Mouse (Mus musculus) liver, embryonic 12.5 days (tissue): ENCODE data around the gene Mthfr. TPM values are rescaled to one million over a fixed set of nuclear protein-coding genes. Genes with fewer than 3 reads are reported as not detected.

Experiments used
- ATAC-seq: fragments of 200-750 bp; cut with Nextera tagmentation; 2 replicates; pipeline ENCODE4 v1.8.0; 2017; ENCODE audit warnings: moderate number of reproducible peaks, mild to moderate bottlenecking, moderate library complexity
- H3K27ac ChIP-seq: fragments of 300-500 bp; sonication (generic); 2 replicates; pipeline ENCODE4 v1.5.1; 2016; ENCODE audit warnings: mild to moderate bottlenecking
- H3K27me3 ChIP-seq: fragments of 300-500 bp; sonication (generic); replicated peaks from 2 replicates; pipeline ENCODE4 v1.6.1; 2016; ENCODE audit warnings: mild to moderate bottlenecking, moderate library complexity
- H3K36me3 ChIP-seq: fragments of 300-500 bp; sonication (generic); 2 replicates; pipeline ENCODE4 v1.6.1; 2016; ENCODE audit warnings: mild to moderate bottlenecking, moderate library complexity
- H3K4me1 ChIP-seq: fragments of 300-500 bp; sonication (generic); 2 replicates; pipeline ENCODE4 v1.6.1; 2016
- H3K4me2 ChIP-seq: fragments of 300-500 bp; sonication (generic); 2 replicates; pipeline ENCODE4 v1.6.1; 2016; ENCODE audit warnings: mild to moderate bottlenecking, moderate library complexity
- H3K4me3 ChIP-seq: fragments of 300-500 bp; sonication (generic); 2 replicates; pipeline ENCODE4 v1.5.1; 2016; ENCODE audit warnings: mild to moderate bottlenecking, moderate library complexity
- H3K9ac ChIP-seq: fragments of 300-500 bp; sonication (generic); 2 replicates; pipeline ENCODE4 v1.6.1; 2016; ENCODE audit warnings: mild to moderate bottlenecking, moderate library complexity
- H3K9me3 ChIP-seq: fragments of 300-500 bp; sonication (generic); replicated peaks from 2 replicates; pipeline ENCODE4 v1.6.1; 2016; ENCODE audit warnings: mild to moderate bottlenecking, moderate library complexity
- WGBS: fragments of 180-500 bp; shearing (Covaris S2); methylation state at CpG from one replicate; pipeline ENCODE4 v1.1.7; 2016; ENCODE audit not compliant: insufficient replicate concordance; 5-methylcytosine and 5-hydroxymethylcytosine counted together
- polyA plus RNA-seq: library from polyadenylated mRNA; unstranded; fragments of >200 nt; fragmentation: Nextera tagmentation; extraction: Ambion mirVana; gene quantifications from 2 replicates; pipeline ENCODE4 v1.2.1, GENCODE M21; 2016

Mthfr gene
- polyA plus RNA-seq, 1 experiment from 2014 or later = 14.0 TPM

DNA sequence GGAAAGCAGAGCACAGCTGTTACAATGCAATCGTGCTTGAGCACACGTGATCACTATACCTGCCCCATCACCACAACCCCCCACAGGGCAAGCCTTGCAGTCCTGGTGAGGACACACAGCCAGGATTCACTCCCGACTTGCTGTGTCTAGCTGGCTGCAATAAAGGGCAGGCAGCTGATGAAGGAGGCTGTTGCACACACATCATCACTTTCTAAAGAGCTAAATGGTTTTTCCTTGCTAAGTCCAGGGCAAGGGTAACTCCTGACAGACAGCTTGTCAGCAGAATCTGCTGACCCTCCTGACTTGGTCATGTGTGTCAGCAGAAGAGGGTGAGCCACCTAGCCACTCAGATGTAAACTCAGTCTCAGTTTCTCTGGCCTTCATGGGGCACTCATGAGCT lies 21.9 kb upstream of the Mthfr start:
- H3K27ac ChIP-seq = no peak overlapping the region
- H3K27me3 ChIP-seq = no peaks in the 10 kb centered on the region
- ATAC-seq = no peak
- H3K4me3 ChIP-seq = no peak overlapping the region
- 67% methylated on average over 3 of the region's 3 CpGs for WGBS
- peaks cover 95% of the 10 kb centered on the region for H3K36me3 ChIP-seq
- no peaks in the 10 kb centered on the region for H3K4me1 ChIP-seq
- H3K9ac ChIP-seq = no peak overlapping the region
- H3K9me3 ChIP-seq = no peaks in the 10 kb centered on the region
- no peak overlapping the region for H3K4me2 ChIP-seq

DNA sequence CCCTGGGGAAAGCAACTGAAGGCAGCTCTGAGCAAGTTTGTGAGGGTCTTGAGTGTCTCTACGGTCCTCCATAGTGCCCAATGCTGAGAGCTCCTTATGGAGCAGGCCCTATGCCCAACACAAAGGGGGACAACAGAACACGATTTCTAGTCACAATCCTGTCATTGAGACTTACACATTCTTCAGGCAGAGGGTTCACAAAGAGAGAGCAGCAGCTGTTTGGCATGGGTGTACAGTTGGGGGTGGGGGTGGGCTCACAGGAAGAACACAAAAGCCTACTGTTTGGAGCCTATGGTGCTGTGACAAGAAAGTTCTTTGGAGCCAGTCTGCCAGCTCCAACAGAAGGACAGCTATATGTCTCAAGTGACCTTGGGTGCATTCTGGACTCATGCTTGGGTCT lies 20.5 kb upstream of the Mthfr start:
- Histone ChIP-seq H3K4me2 (no peak overlapping the region), H3K27ac (no peak overlapping the region), H3K4me3 (no peak overlapping the region), H3K9ac (no peak overlapping the region), H3K27me3 (no peaks in the 10 kb centered on the region), H3K4me1 (no peaks in the 10 kb centered on the region), H3K36me3 (peaks cover 94% of the 10 kb centered on the region), H3K9me3 (no peaks in the 10 kb centered on the region)
- WGBS = 73% methylated on average over 2 of the region's 2 CpGs
- no peak for ATAC-seq

DNA sequence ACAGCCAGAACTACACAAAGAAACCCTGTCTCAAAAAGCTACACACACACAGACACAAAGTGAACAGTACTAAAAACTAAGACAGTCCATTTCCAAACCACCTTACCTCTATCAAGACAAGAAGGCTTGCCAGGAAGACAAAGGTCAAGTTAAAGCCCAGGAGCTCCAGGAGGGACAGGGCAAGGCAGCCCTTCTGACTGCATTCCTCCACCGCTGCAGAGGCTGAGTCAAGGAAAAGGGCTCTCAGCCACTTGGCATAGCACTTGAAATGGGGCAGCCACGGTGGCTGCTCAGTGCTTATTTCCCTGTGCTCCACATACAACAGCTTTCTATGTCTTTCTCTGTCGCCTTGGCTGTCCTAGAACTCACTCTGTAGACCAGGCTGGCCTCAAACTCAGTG lies 14.9 kb upstream of the Mthfr start:
- Histone ChIP-seq H3K27ac (no peak overlapping the region), H3K9me3 (no peaks in the 10 kb centered on the region), H3K4me2 (no peak overlapping the region), H3K4me3 (no peak overlapping the region), H3K27me3 (no peaks in the 10 kb centered on the region), H3K9ac (no peak overlapping the region), H3K4me1 (no peaks in the 10 kb centered on the region), H3K36me3 (peaks cover 89% of the 10 kb centered on the region)
- 83% methylated on average over 3 of the region's 3 CpGs for WGBS
- no peak for ATAC-seq

DNA sequence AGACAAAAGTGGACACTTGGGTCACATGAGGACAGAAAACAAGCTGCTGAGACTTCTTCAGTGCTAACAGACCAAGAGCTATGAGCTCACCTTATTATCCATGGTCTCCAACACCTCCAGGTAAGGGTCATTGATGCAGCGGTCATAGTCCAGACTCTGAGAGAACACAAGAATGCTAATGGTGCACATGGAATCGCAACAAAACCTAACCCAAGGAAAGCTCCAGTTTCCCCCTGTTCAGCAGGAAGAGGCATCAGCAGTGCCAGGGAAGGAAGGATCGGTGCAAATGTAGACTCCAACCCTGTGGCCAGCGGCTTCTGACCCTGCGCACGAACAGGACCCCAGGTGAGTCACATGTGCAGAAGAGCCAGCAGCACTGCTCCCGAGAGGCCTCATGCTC lies 9.6 kb upstream of the Mthfr start:
- no peak for ATAC-seq
- Histone ChIP-seq H3K4me2 (no peak overlapping the region), H3K9ac (no peak overlapping the region), H3K9me3 (no peaks in the 10 kb centered on the region), H3K4me3 (no peak overlapping the region), H3K36me3 (peaks cover 60% of the 10 kb centered on the region), H3K27ac (no peak overlapping the region), H3K27me3 (no peaks in the 10 kb centered on the region), H3K4me1 (peaks cover 13% of the 10 kb centered on the region)
- whole genome bisulfite sequencing = 86% methylated on average over 7 of the region's 7 CpGs

DNA sequence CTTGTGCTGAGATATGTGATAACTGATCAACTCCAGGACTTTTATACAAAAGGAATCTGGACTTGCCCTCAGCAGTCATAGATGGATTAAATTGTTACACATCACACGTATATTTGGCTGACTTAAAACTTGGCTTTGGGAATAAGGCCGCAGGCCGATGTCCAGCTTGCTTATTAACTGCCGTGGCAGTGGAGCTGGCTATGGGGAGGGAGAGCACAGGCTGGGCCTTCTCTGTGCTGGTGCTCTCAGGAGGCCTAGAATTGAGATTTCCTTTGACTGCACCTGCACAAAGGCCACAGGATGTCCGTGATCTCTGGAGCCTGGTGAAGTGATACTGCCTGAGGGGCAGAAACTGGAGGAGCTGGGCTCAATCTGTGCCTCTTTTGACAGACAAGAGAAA lies 8.4 kb upstream of the Mthfr start:
- Histone ChIP-seq H3K4me1 (peaks cover 13% of the 10 kb centered on the region), H3K9ac (no peak overlapping the region), H3K36me3 (peaks cover 50% of the 10 kb centered on the region), H3K4me2 (no peak overlapping the region), H3K9me3 (no peaks in the 10 kb centered on the region), H3K27me3 (no peaks in the 10 kb centered on the region), H3K4me3 (no peak overlapping the region), H3K27ac (no peak overlapping the region)
- WGBS = 83% methylated on average over 5 of the region's 5 CpGs
- no peak for ATAC-seq

DNA sequence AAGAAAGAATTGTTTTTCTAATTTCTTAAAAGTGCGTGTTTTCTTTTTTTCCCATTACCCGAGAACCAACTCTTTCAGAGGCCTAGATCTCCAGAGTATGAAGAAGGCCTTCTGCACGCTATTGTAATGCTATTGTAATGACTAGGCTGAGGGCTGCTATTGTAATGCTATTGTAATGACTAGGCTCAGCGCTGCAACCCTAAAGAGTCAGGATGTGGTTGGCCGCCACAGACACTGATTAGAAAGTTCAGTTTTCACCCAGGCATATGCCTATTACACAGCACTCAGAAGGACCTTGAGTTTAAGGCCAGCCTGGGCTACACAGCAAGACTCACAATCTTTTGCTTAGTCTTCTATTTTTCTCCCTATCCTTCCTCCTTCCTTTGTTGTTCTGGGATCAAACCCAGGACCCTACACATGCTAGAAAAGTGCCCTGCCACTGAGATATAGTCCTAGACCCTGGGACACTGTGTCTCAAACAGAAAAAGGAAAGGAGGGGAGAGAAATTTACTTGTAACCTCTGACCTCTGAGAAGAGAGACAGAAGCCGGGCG lies 4.9 kb upstream of the Mthfr start:
- ATAC-seq = no peak
- Histone ChIP-seq H3K36me3 (peaks cover 29% of the 10 kb centered on the region), H3K4me1 (peaks cover 26% of the 10 kb centered on the region), H3K9ac (no peak overlapping the region), H3K27me3 (no peaks in the 10 kb centered on the region), H3K4me2 (no peak overlapping the region), H3K4me3 (no peak overlapping the region), H3K9me3 (no peaks in the 10 kb centered on the region), H3K27ac (no peak overlapping the region)
- WGBS = 58% methylated on average over 7 of the region's 7 CpGs

DNA sequence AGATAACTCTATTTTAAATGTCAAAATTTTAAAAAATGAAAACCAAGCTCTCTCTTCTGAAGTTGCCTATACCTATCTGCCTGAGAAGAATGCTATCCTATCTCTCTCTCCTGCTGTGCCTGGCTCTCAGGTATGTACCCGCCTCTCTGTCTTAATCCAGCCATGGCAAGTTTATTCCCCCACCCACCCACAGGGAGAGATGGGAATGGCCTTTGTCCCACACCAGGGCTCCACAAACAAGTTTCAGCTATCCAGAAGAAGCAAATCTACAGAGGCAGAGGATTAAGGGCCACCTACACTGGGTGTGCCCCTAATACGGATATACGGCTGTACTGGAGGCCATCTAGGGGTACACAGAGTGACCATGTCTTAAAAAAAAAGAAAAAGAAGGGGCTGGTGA lies 3.4 kb upstream of the Mthfr start:
- ATAC-seq = no peak
- 73% methylated on average over 3 of the region's 3 CpGs for WGBS
- Histone ChIP-seq H3K27ac (no peak overlapping the region), H3K36me3 (peaks cover 22% of the 10 kb centered on the region), H3K4me3 (no peak overlapping the region), H3K27me3 (no peaks in the 10 kb centered on the region), H3K4me2 (no peak overlapping the region), H3K9me3 (no peaks in the 10 kb centered on the region), H3K4me1 (peaks cover 40% of the 10 kb centered on the region), H3K9ac (no peak overlapping the region)

DNA sequence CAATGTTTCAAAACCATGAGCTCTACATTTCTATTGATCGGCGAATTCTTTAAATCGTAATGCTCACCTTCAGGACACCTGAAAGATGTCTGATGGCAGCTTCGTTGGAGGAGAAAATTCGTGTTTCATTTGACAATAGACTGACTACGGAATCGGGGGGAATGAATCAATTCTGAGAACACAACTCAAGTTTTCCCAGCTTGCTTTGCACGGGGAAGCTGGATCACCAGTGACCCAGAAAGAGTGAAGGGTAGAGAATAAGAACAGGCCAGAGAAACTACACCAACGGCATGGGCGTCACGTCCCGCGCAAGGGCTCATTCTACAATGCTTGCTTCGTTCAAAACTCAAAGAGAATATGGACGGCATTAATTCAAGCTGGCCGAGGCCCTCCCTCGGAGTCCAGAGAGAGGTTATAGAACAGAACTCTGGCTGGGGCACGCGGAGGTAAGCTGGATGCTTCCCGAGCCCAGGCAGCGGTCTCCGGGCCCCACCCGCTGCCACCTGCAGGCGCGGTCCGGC lies 738 bp upstream of the Mthfr start:
- peak overlapping the region; percentile 95 for H3K4me2 ChIP-seq
- peak overlapping the region; percentile 71 for H3K4me3 ChIP-seq
- H3K27ac ChIP-seq = peak overlapping the region; percentile 87
- ATAC-seq = no peak
- H3K9me3 ChIP-seq = no peaks in the 10 kb centered on the region
- H3K9ac ChIP-seq = peak overlapping the region; percentile 72
- peaks cover 65% of the 10 kb centered on the region for H3K4me1 ChIP-seq
- 5% methylated on average over 26 of the region's 26 CpGs for WGBS
- peaks cover 22% of the 10 kb centered on the region for H3K36me3 ChIP-seq
- H3K27me3 ChIP-seq = no peaks in the 10 kb centered on the region

DNA sequence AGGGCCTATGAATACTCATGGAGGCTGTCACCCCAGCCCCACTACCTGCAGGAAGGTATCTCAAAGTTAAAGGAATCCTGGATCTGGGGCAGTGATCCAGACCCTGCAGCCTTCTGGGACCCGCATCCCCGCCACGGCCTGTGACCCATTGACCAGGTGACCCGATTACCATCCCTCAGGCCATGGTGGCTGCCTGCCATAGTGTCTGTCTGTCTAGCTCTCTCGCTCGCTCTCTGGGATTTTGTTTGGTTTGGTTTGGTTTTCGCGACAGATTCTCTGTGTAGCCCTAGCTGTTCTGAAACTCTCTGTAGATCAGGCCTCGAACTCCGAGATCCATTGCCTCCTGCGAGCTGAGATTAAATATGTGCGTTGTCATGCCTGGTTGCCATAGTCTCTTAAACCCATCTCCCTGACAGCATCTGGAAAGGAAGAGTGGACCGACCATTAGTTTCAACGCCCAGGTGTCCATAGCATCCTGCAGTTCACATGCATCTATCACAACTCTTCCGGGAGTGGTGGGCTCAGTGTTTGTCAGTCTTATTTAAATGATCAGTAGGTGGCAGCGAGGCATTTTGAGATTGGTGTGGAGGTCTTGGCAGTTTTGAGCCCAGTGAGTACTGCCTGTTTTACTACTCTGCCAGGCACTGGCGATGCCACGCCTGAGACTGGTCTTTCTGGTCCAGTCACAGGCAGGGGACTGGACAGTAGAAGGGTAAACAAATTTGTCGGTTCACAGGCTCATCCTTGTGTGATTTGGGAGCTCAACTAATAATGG lies 564 bp downstream of the Mthfr start:
- H3K4me1 ChIP-seq = peaks cover 64% of the 10 kb centered on the region
- peak overlapping the region; percentile 95 for H3K4me2 ChIP-seq
- ATAC-seq = peak; percentile 4
- no peaks in the 10 kb centered on the region for H3K27me3 ChIP-seq
- H3K9ac ChIP-seq = peak overlapping the region; percentile 88
- peak overlapping the region; percentile 71 for H3K4me3 ChIP-seq
- peaks cover 28% of the 10 kb centered on the region for H3K36me3 ChIP-seq
- 15% methylated on average over 19 of the region's 19 CpGs for WGBS
- no peaks in the 10 kb centered on the region for H3K9me3 ChIP-seq
- H3K27ac ChIP-seq = peak overlapping the region; percentile 98

DNA sequence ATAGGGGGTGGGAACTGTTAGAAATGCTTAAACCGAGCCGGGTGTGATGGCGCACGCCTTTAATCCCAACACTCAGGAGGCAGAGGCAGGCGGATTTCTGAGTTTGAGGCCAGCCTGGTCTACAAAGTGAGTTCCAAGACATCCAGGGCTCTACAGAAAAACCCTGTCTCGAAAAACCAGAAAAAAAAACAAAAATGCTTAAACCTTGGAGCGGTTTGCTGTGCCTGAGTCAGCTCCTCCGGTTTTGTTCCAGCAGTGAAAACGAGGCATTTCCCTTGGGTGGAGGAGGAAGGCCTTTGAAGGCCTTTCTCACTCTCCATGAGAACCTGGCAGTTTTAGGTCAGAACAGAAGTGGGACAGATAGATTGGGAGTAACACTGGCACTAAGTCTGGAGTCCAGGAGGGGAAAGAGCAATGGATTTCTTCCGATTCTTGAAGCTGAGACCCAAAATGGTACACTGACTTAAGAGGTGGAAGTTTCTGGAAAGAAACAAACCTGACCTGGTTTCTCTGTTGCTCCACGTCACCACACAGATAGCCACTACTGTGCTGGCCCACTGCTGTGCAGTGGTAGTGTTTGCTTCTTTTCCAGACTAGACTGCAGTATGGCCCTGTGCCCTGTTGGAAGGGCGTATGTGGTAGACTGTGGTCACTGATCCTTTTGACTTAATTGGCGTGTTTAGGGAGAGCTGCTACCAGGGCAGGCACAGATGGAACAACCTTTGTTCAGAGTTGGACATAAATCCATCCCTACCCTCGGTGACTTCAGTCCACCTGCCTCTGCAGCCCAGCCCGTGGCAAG lies 1.4 kb downstream of the Mthfr start:
- Histone ChIP-seq H3K4me3 (peak overlapping the region; percentile 71), H3K9ac (peak overlapping the region; percentile 88), H3K27ac (peak overlapping the region; percentile 98), H3K36me3 (peaks cover 33% of the 10 kb centered on the region), H3K4me1 (peaks cover 72% of the 10 kb centered on the region), H3K27me3 (no peaks in the 10 kb centered on the region), H3K9me3 (no peaks in the 10 kb centered on the region), H3K4me2 (peak overlapping the region; percentile 95)
- 60% methylated on average over 15 of the region's 15 CpGs for WGBS
- no peak for ATAC-seq

DNA sequence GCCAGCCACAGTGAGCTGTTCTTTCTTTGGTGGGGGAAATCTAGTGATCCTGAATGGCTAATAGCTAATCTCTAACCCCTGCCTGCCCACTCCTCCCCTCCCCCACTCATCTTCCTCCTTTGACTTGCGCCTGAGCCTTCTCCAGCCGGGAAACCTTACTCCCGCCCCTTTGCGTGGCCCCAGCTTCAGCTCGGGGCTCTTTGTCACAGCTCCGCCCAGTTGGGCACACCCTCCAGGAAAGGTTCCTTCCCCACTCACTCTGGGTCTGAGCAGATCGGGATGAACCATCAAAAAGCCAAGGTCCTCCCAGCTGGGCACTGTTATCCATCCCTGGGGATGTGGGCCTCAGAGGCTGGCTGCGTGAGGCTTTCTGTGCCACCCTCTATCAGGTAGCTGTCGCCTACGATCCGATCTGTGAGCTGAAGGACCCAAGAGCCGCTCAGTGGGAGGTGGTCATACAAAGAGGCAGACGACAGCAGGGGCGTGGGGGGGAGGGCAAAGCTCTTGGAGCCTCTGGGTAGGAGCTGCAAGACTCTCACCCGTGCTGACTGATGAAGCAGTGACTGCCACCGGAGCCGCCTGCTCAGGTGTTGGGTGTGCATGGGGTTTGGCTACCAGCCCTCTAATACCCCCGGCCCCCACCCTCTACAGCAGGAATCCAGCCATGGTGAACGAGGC lies 2.2 kb downstream of the Mthfr start:
- no peaks in the 10 kb centered on the region for H3K9me3 ChIP-seq

More for the DNA sequence above, 2.2 kb downstream of the Mthfr start:
- 3% methylated on average over 19 of the region's 19 CpGs for WGBS
- H3K9ac ChIP-seq = peak overlapping the region; percentile 88
- peak; percentile 53 for ATAC-seq
- peak overlapping the region; percentile 98 for H3K27ac ChIP-seq
- H3K4me2 ChIP-seq = peak overlapping the region; percentile 95
- peaks cover 35% of the 10 kb centered on the region for H3K36me3 ChIP-seq
- H3K4me1 ChIP-seq = peaks cover 81% of the 10 kb centered on the region
- H3K27me3 ChIP-seq = no peaks in the 10 kb centered on the region
- H3K4me3 ChIP-seq = peak overlapping the region; percentile 71
